Mouse (Mus musculus) erythroblast, embryonic 14.5 days (primary cell): Measurements from ENCODE around the gene Nrarp.

Experiments
- GATA1 ChIP-seq: IDR thresholded peaks from 2 replicates; pipeline ENCODE4 v1.6.1; 2012; ENCODE audit warnings: low read length, inconsistent platforms, mixed read lengths
- TAL1 ChIP-seq: IDR thresholded peaks from 3 replicates; pipeline ENCODE4 v1.6.1; 2012; ENCODE audit warnings: low read length, inconsistent platforms, mixed read lengths

DNA sequence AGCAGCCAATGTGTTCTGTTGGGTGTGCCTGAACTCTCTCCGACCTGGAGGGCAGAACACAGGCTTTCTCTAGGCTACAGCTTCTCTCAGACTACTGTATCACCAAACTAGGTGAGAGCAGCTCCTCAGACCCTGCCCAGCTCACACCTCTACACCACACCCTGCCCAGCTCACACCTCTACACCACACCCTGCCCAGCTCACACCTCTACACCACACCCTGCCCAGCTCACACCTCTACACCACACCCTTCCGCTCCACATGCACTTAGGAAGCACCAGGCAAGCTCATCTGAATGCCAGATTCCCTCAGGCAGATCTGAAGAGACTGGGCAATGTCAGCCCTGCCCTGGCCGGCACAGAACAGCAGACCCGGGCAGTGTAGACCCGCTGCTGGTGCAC is 32.7 kb upstream of the Nrarp start:
- TF ChIP-seq GATA1: no peak
- no peak for TF ChIP-seq TAL1
